Mouse (Mus musculus): ENCODE results near the gene Dock4.

Gene Dock4

DNA sequence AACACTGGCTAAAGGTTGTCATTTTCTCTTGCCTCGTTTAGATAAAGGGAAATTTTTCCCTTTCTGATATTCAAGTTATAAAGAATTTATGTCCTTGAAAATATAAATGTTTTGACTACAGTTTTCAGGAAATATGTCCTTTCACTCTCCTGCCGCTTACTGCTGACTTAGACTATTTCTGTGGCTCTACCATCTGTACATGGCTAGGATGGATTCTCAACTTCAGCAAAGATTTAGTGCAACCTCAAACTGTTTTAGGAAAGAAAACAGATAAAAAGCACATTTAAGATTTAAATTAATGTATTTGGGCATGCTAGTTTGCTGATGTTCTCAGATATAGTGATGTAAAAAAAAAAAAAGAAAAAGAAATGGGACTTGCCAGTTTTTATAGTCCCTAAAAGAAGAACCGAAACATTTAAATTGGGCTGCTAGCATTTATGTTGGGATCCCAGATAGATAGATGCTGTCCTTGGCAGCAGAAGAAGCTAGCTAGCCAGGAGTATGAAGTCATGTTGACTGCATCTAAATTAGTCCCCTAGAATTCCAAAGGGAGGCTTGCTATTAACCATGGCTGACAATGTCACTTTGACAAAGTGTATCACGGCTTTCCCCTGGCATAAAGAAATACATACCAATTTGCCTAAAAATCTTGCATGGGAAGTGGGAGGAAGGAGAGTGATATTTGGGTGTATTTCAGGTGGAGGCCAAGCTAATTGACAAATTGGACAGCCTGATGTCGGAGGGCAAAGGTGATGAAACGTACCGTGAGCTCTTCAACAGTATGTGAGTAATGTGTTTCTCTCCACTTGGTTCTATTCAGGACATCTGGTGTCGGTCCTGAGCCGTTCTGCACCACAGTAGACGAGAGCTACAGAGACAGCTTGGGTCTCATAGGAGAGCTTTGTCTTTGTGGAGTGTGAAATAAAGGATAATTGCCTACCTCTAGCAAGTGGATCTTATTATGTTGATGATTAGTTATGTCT lies 343.9 kb downstream of the Dock4 start:
- in situ Hi-C loops (cut with MboI; ENCODE audit: low pct_unique_long_range_greater_than_20kb in 1 of 2, low sequenced_read_pairs in 2 of 2, unreplicated experiment in 1 of 2) = no loop called here

DNA sequence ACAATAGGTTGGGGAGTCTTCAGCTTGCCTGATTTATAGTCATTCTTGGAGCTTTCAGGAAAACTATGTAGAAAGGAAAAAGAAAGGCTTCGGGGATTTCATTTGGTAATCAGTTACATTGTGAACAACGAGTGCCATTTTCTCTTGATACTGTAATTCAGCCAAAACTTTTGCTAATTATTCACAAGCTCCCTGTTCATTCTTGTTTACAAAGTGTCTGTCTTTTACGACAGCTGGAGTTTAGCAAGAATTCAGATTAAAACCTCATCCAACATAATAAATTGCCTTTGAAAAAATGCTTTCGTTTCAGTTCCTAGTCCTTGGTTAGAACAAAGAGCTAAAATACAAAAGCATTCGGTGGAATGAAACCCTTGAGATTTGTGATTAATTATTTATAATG lies 345.5 kb downstream of the Dock4 start:
- in situ Hi-C loops (cut with MboI; ENCODE audit: low pct_unique_long_range_greater_than_20kb in 1 of 2, low sequenced_read_pairs in 2 of 2, unreplicated experiment in 1 of 2) = no loop called here

DNA sequence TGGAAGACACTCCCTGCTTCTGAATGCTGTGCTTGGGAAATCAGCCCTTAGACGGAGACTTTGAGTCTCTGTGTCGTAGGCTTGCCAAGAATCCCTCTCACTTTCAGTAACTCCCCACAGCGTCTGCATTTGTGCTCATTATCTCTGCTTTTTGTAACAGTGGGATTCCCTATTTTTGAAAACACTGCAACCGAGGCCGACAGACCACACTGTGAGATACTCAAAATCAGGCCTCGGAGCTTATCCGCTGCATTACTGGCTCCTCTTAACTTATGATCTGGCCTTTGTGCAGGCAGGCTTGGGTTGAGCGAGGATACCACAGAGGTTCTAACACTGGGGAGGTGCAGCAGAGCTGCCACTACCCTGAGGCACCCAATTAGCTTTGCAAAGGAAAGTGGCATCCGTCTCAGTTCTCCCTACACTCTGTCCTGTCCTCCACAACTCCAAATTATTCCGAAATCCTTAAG lies 346.5 kb downstream of the Dock4 start:
- in situ Hi-C loops (cut with MboI; ENCODE audit: low pct_unique_long_range_greater_than_20kb in 1 of 2, low sequenced_read_pairs in 2 of 2, unreplicated experiment in 1 of 2) = no loop called here

- in situ Hi-C loops (cut with MboI; ENCODE audit: low pct_unique_long_range_greater_than_20kb in 1 of 2, low sequenced_read_pairs in 2 of 2, unreplicated experiment in 1 of 2) = no loop called here
Measured at GRCm38 (mm10) chr12:40794066-40794465, 348.3 kb downstream of the Dock4 start.

- in situ Hi-C loops (cut with MboI; ENCODE audit: low pct_unique_long_range_greater_than_20kb in 1 of 2, low sequenced_read_pairs in 2 of 2, unreplicated experiment in 1 of 2) = no loop called here
Measured at GRCm38 (mm10) chr12:40794756-40795155, 349.0 kb downstream of the Dock4 start.

- in situ Hi-C loops (cut with MboI; ENCODE audit: low pct_unique_long_range_greater_than_20kb in 1 of 2, low sequenced_read_pairs in 2 of 2, unreplicated experiment in 1 of 2) = no loop called here
Measured at GRCm38 (mm10) chr12:40795768-40796167, 350.0 kb downstream of the Dock4 start.

- in situ Hi-C loops (cut with MboI; ENCODE audit: low pct_unique_long_range_greater_than_20kb in 1 of 2, low sequenced_read_pairs in 2 of 2, unreplicated experiment in 1 of 2) = no loop called here
Measured at GRCm38 (mm10) chr12:40796813-40797491, 351.2 kb downstream of the Dock4 start.

- in situ Hi-C loops (cut with MboI; ENCODE audit: low pct_unique_long_range_greater_than_20kb in 1 of 2, low sequenced_read_pairs in 2 of 2, unreplicated experiment in 1 of 2) = no loop called here
Measured at GRCm38 (mm10) chr12:40797561-40798343, 352.0 kb downstream of the Dock4 start.

DNA sequence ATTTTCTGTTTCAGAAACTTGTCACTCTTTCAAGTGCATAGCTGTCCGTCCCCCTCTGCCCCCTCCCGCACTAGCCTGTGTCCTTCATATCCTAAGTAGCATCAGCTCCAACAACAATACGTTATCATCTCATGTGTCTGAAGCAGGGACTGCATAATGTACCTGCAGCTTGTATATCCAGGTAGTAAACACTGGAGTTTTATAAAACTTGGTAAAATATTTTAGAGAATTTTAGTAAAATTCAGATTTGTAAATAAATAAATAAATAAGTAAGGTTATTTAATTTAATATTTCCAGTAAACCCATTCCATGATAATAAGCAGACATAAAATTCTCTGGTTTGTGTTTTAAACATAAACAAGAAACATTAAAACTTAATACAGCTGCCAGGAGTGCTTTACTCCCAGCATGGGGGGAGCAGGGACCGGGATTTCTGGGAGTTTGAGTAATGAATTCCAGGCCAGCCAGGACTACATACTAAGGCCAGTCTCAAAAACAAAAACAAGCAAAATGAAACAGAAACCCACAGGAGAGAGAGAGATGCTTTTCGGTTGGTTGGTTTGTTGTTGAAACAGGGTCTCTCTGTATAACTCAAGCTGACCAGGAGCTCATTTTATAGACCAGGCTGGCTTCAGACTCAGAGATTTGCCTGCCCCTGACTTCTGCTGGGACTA lies 352.7 kb downstream of the Dock4 start:
- in situ Hi-C loops (cut with MboI; ENCODE audit: low pct_unique_long_range_greater_than_20kb in 1 of 2, low sequenced_read_pairs in 2 of 2, unreplicated experiment in 1 of 2) = no loop called here

DNA sequence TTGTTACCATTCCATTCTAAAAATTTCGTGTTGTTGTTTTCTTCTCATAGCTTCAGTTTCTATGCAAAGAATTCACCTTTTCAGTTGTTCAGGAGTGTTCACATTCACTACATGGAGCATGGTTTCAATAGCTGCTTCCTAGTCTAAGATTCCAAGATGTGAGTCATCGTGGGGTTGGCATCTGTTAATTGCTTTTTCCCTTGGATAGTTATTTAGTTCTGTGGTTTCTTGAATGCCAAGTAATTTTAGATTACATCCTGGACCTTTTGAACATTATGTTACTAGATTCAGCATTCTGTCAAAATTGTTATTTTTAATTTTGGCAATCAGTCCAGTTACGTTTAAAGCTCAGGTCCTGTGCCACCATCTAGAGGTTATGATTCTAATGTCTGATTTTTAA lies 355.7 kb downstream of the Dock4 start:
- in situ Hi-C loops (cut with MboI; ENCODE audit: low pct_unique_long_range_greater_than_20kb in 1 of 2, low sequenced_read_pairs in 2 of 2, unreplicated experiment in 1 of 2) = loop anchor here in 1 of 2 experiments (10.0 kb wide), 1 partner anchor 547 kb away; no protein-coding TSS in a partner anchor

DNA sequence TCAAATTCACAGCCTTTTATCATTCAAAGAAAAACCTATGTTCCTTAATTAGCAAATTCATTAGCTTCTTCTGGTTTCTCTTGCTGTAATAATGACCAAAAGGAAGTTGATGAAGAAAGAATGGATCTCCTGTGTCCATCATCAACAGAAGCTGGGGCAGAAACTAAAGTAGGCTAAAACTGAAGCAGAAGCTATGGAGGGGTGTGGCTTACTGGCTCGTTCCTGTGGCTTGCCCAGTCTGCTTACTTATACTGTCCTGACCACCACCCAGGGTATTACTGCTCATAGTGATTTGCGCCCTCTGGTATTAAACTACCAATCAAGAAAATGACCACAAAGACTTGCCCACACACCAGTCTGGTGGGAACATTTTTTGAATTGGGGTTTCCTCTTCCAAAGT lies 359.5 kb downstream of the Dock4 start:
- in situ Hi-C loops (cut with MboI; ENCODE audit: low pct_unique_long_range_greater_than_20kb in 1 of 2, low sequenced_read_pairs in 2 of 2, unreplicated experiment in 1 of 2) = loop anchor here in 1 of 2 experiments (10.0 kb wide), 1 partner anchor 550 kb away; no protein-coding TSS in a partner anchor

DNA sequence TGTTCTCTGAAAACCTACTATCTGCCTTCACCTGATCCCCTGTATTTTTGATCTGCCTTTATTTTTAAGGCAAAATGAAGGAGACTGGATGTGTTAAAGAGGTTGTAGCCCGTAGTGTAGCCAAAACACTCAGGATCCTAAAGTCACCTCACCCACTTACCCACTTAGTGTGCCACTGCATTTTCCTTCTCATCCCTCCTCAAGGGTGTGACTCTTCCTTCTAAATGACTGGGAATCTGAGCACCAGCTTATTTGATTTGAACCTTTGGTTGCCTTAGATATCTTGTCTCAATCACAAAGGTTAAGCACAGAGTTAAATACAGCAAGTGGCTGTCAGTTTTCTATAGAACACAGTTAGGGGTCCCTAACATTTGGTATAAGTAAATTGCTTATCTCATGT lies 362.2 kb downstream of the Dock4 start:
- in situ Hi-C loops (cut with MboI; ENCODE audit: low pct_unique_long_range_greater_than_20kb in 1 of 2, low sequenced_read_pairs in 2 of 2, unreplicated experiment in 1 of 2) = loop anchor here in 1 of 2 experiments (10.0 kb wide), 1 partner anchor 553 kb away; no protein-coding TSS in a partner anchor

GRCm38 (mm10) chr12:40813474-40813873 lies 367.7 kb downstream of the Dock4 start:
- in situ Hi-C loops (cut with MboI; ENCODE audit: low pct_unique_long_range_greater_than_20kb in 1 of 2, low sequenced_read_pairs in 2 of 2, unreplicated experiment in 1 of 2) = no loop called here

DNA sequence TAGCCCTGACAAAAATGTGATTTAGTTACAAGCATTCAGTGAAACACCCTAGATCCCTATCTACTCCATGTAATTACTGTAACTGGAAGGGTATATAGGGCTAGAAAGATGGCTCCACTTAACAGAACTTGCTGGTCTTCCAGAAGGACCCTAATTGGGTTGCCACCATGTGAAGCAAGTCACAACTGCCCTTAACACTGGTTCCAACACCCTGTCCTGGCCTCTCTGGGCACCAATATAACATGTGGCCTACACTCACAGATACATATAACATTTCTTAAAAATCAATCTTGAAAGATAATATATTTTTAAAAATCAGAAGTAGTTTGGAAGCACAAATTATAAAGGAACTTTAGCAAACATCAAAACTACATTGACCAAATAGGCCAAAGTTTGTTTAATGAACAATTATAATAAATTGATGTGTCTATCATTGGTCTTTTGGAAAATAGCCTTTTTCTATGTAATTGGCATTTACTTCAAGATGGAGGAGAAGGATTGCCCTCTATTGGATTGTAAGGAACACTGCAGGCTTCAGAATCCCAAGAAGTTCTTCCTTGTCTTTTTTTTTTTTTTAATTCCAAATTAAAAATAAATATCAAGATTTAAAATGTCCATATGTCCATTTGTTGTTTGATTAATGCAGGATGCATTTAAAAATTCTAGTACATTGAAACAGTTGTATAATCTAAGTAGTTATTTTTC lies 369.1 kb downstream of the Dock4 start:
- in situ Hi-C loops (cut with MboI; ENCODE audit: low pct_unique_long_range_greater_than_20kb in 1 of 2, low sequenced_read_pairs in 2 of 2, unreplicated experiment in 1 of 2) = no loop called here

DNA sequence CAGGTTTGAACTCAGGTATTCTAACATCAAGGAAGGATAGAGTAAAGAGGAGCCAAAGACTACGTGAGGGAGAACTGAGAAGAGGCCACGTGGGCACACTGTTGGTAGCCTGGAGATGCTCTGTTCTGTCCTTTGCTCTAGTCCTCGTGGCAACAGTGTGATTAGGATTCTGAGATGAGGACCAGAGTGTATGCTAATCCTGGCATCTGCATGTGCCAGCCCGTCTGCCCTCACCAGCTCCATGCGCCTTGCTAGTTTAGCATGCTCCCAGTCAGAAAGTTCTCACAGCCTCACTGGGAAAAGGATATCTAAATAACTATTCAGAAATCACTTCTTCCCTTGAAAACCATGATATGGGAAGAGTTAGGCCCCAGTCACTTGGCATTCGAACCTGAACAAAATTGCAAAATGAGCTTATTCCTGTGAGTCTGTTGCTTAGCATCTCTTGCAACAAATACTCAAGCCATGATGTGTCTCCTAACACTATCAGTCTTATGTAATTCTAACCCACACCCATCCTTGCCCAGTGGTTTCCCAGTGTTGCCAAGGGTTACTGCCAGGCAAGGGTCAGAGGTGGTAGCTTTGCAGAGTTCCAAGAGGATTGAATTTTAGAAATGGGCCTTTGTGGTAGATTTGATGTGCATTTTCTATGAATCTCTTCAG lies 372.4 kb downstream of the Dock4 start:
- in situ Hi-C loops (cut with MboI; ENCODE audit: low pct_unique_long_range_greater_than_20kb in 1 of 2, low sequenced_read_pairs in 2 of 2, unreplicated experiment in 1 of 2) = no loop called here

DNA sequence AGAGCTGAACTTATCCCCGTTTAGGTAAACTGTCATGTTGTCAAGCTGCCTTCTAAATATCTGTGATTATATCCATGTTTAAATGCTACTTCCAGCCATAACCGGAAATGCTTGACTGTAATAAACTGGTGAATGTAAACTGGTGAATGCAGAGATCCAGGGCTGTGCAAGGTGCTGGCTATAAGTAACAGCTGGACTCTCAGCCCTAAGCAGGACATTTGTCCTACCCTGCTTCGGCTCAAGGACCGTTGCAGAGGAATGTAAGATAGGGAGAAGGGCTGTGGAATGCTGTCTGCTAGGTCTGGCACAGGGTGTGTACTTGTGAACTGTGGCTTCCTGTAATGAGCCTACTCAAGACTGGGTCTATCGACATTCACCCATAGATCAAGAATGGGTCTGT lies 377.9 kb downstream of the Dock4 start:
- in situ Hi-C loops (cut with MboI; ENCODE audit: low pct_unique_long_range_greater_than_20kb in 1 of 2, low sequenced_read_pairs in 2 of 2, unreplicated experiment in 1 of 2) = loop anchor here in 1 of 2 experiments (10.0 kb wide), 1 partner anchor 569 kb away; no protein-coding TSS in a partner anchor

GRCm38 (mm10) chr12:40824251-40824650 lies 378.5 kb downstream of the Dock4 start:
- in situ Hi-C loops (cut with MboI; ENCODE audit: low pct_unique_long_range_greater_than_20kb in 1 of 2, low sequenced_read_pairs in 2 of 2, unreplicated experiment in 1 of 2) = loop anchor here in 1 of 2 experiments (10.0 kb wide), 1 partner anchor 569 kb away; no protein-coding TSS in a partner anchor
